Comparison of ENCODE assay signal across 9 mouse cellular contexts in the genomic region with DNA sequence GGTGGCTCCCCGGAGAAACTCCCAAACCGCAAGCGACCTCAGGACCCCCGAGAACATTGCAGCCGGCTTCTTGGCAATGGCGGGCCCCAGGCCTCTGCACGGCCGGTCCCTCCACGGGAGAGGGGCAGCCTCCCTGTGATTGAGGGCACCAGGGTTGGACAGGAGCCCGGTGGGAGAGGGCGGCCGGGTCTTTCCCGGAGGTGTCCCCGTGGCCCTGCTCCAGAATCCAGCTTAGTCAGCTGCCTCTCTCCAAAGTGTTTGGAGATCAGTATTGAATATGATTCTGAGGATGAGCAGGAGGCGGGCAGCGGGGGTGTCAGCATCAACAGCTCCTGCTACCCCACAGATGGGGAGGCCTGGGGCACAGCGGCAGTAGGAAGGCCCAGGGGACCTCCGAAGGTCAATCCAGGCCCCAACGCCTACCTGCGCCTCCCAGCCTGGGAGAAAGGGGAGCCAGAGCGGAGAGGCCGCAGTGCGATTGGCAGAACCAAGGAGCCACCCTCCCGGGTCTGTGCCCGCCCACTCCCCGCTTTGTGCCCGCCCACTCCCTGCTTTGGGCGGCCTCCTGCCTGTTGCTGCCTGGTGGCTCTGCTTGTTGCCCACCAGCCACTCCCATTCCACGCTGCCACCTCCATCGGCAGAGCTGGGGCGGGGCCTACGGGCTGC. TPM values are rescaled to one million over a fixed set of nuclear protein-coding genes. Genes with fewer than 3 reads are reported as not detected.
DNase-seq lines count a peak whose midpoint lies in the region; ATAC-seq and TF ChIP-seq lines count a peak whose summit lies in the region.
"Had no signal": no experiment of that assay in that cellular context is flagged by ENCODE, and none has a peak within 500 bp of the region (broad histone marks: within the 10 kb centered on the region; RNA-seq: fewer than 3 reads in every experiment).

No protein-coding gene starts in this region.

- H3K27me3 ChIP-seq in lung, embryonic 15.5 days: no peaks in the 10 kb centered on the region

- H3K9me3 ChIP-seq in lung, embryonic 15.5 days: no peaks in the 10 kb centered on the region
- H3K9me3 ChIP-seq: megakaryocyte, embryonic 14.5 days had no signal

- H3K36me3 ChIP-seq in lung, embryonic 15.5 days: no peaks in the 10 kb centered on the region

- H3K4me2 ChIP-seq in lung, embryonic 15.5 days: peak overlapping the region; percentile 68

- peak; percentile 62 for DNase-seq in layer of hippocampus, adult 11-12 months (ENCODE audit: low spot score)
- no peak for DNase-seq in layer of hippocampus, adult 9-10 months (ENCODE audit: low spot score)
- DNase-seq in embryo, embryonic 10 days (ENCODE audit: low spot score): peak; percentile 86
- peak in 1 of 2 experiments; percentile 69 for DNase-seq in layer of hippocampus, adult 2 months (ENCODE audit: low spot score in 2 of 2)
- DNase-seq in ovary, postnatal 14 days (ENCODE audit: low spot score): peak; percentile 60

- H3K9ac ChIP-seq in lung, embryonic 15.5 days: peak overlapping the region; percentile 30

- no peak for TF ChIP-seq CTCF in layer of hippocampus, adult 2 months (conservative IDR thresholded peaks at IDR 0.05)

- peak overlapping the region; percentile 68 for H3K27ac ChIP-seq in layer of hippocampus, adult 2 months
- no peak overlapping the region for H3K27ac ChIP-seq in lung, embryonic 15.5 days

- WGBS in lung, embryonic 15.5 days: 5% methylated on average over 32 of the region's 32 CpGs

- peak; percentile 74 to 77 for ATAC-seq in hematopoietic stem cell, adult 5-6 weeks (replicated peaks in 1 of 2; ENCODE audit: insufficient read depth in 1 of 2, low FRiP score in 2 of 2, low TSS enrichment in 1 of 2, low read depth in 1 of 2, poor library complexity in 2 of 2, severe bottlenecking in 2 of 2)
- peak; percentile 88 for ATAC-seq in lung, embryonic 15.5 days (ENCODE audit: borderline replicate concordance, extremely low read depth, low FRiP score, low TSS enrichment)
- no peak for ATAC-seq in inflammation-experienced regulatory T-cells, adult 6 months

- H3K4me3 ChIP-seq in layer of hippocampus, adult 2 months: peak overlapping the region; percentile 44
- peak overlapping the region; percentile 35 for H3K4me3 ChIP-seq in lung, embryonic 15.5 days
- H3K4me3 ChIP-seq: megakaryocyte, embryonic 14.5 days had no signal

- H3K4me1 ChIP-seq in lung, embryonic 15.5 days: peaks cover 12% of the 10 kb centered on the region

RNA-seq across cellular contexts. Expression of gene Mpo, which starts 15.1 kb away (rescaled TPM):
- total RNA-seq in hematopoietic stem cell, adult 5-6 weeks (2017): 288 and 568 TPM in 2 replicates
- total RNA-seq in layer of hippocampus, adult 2 months (2021): not detected
- polyA plus RNA-seq in lung, embryonic 15.5 days (2015; fragmentation: Nextera tagmentation; extraction: Ambion mirVana): 0.71 and 2.4 TPM in 2 replicates
- not detected for polyA plus RNA-seq in inflammation-experienced regulatory T-cells, adult 6 months (2017; shearing (Covaris generic))

RNA-seq across cellular contexts. Expression of gene Tspoap1, which starts 17.9 kb away (rescaled TPM):
- 6.8 and 7.7 TPM in 2 replicates for total RNA-seq in hematopoietic stem cell, adult 5-6 weeks (2017)
- total RNA-seq in layer of hippocampus, adult 2 months (2021): 100 to 1,000 TPM; 155 to 175 TPM
- 1.4 and 2.7 TPM in 2 replicates for polyA plus RNA-seq in lung, embryonic 15.5 days (2015; fragmentation: Nextera tagmentation; extraction: Ambion mirVana)
- polyA plus RNA-seq in inflammation-experienced regulatory T-cells, adult 6 months (2017; shearing (Covaris generic)): 1 to 10 TPM; 1.7 to 3.8 (median 3.4) TPM

RNA-seq across cellular contexts. Expression of gene Supt4a, which starts 40.9 kb away (rescaled TPM):
- total RNA-seq in hematopoietic stem cell, adult 5-6 weeks (2017): 61.7 and 69.9 TPM in 2 replicates
- total RNA-seq in layer of hippocampus, adult 2 months (2021): 10 to 100 TPM; 72.1 to 72.8 TPM
- polyA plus RNA-seq in lung, embryonic 15.5 days (2015; fragmentation: Nextera tagmentation; extraction: Ambion mirVana): 144 and 155 TPM in 2 replicates
- polyA plus RNA-seq in inflammation-experienced regulatory T-cells, adult 6 months (2017; shearing (Covaris generic)): 100 to 1,000 TPM; 357 to 377 (median 371) TPM

RNA-seq across cellular contexts. Expression of gene Lpo, which starts 49.9 kb away (rescaled TPM):
- total RNA-seq in hematopoietic stem cell, adult 5-6 weeks (2017): not detected in 2 replicates
- under 1 TPM; 0.27 to 0.64 TPM for total RNA-seq in layer of hippocampus, adult 2 months (2021)
- polyA plus RNA-seq in lung, embryonic 15.5 days (2015; fragmentation: Nextera tagmentation; extraction: Ambion mirVana): 0.09 and 0.31 TPM in 2 replicates
- polyA plus RNA-seq in inflammation-experienced regulatory T-cells, adult 6 months (2017; shearing (Covaris generic)): not detected

Comparison
In these comparisons a context has a peak if more than half of its experiments do, and no peak if none do; other contexts are left out.
1. RNA of gene Mpo, which starts 15.1 kb away (total RNA-seq): 288 to 568 TPM in hematopoietic stem cell, adult 5-6 weeks; not detected in layer of hippocampus, adult 2 months; every median in the first group is over 100 times any median in the second.
2. RNA of gene Tspoap1, which starts 17.9 kb away (total RNA-seq): 155 to 175 TPM in layer of hippocampus, adult 2 months; 6.8 to 7.7 TPM in hematopoietic stem cell, adult 5-6 weeks; every median in the first group is over 10 times any median in the second.